Mouse (Mus musculus) left cerebral cortex, postnatal 25 days (tissue): ENCODE data around the gene Egfem1. TPM values are rescaled to one million over a fixed set of nuclear protein-coding genes. Genes with fewer than 3 reads are reported as not detected.

Source experiments
- DNase-seq, 2 experiments: peaks; one replicate each; pipeline ENCODE4 v3.0.0; 2022; ENCODE audit warnings: low spot score in 2 of 2, mixed read lengths in 1 of 2
- intact Hi-C: fragments of 180-260 bp; cut with DNase I; formaldehyde crosslinking; loops from one replicate; pipeline ENCODE4 v1.15.1; 2025
- total RNA-seq, 2 experiments: library from RNA; stranded (reverse); gene quantifications; 2 replicates each; pipeline ENCODE4 v1.2.3; 2021

Gene Egfem1
- total RNA-seq, 2 experiments from 2014 or later = 17.2 to 18.5 TPM

- intact Hi-C loops = no loop called here
These were observed 161.8 kb downstream of the Egfem1 start for GRCm38 (mm10) chr3:29243600-29243999.

GRCm38 (mm10) chr3:29291633-29292032 lies 209.8 kb downstream of the Egfem1 start:
- intact Hi-C loops = no loop called here
- DNase-seq = no peak

More at GRCm38 (mm10) chr3:29243600-29243999, 161.8 kb downstream of the Egfem1 start:
- DNase-seq = no peak

- intact Hi-C loops = no loop called here
- DNase-seq = no peak
These were observed 210.4 kb downstream of the Egfem1 start for GRCm38 (mm10) chr3:29292251-29292650.

GRCm38 (mm10) chr3:29293230-29293629 lies 211.4 kb downstream of the Egfem1 start:
- intact Hi-C loops = no loop called here

GRCm38 (mm10) chr3:29342223-29342791 lies 260.5 kb downstream of the Egfem1 start:
- intact Hi-C loops = no loop called here
- DNase-seq = no peak

More at GRCm38 (mm10) chr3:29293230-29293629, 211.4 kb downstream of the Egfem1 start:
- DNase-seq = no peak

- DNase-seq = peak in 1 of 2 experiments; percentile 14
- intact Hi-C loops = no loop called here
These were observed 264.0 kb downstream of the Egfem1 start for GRCm38 (mm10) chr3:29345805-29346204.

- DNase-seq = no peak
- intact Hi-C loops = no loop called here
These were observed 285.1 kb downstream of the Egfem1 start for GRCm38 (mm10) chr3:29366907-29367306.

GRCm38 (mm10) chr3:29370519-29370918 lies 288.7 kb downstream of the Egfem1 start:
- DNase-seq = peak in 1 of 2 experiments; percentile 19
- intact Hi-C loops = loop anchor here (5.0 kb wide), 1 partner anchor 357 kb away; no protein-coding TSS in a partner anchor

- no peak for DNase-seq
- intact Hi-C loops = no loop called here
These were observed 299.4 kb downstream of the Egfem1 start for GRCm38 (mm10) chr3:29381255-29381654.

- intact Hi-C loops = no loop called here
- peak in 1 of 2 experiments; percentile 69 for DNase-seq
These were observed 317.2 kb downstream of the Egfem1 start for GRCm38 (mm10) chr3:29399064-29399463.

GRCm38 (mm10) chr3:29421634-29422033 lies 339.8 kb downstream of the Egfem1 start:
- intact Hi-C loops = no loop called here
- DNase-seq = no peak

- intact Hi-C loops = no loop called here
- no peak for DNase-seq
These were observed 350.6 kb downstream of the Egfem1 start for GRCm38 (mm10) chr3:29432109-29433091.

- peak in 1 of 2 experiments; percentile 11 for DNase-seq
- intact Hi-C loops = no loop called here
These were observed 361.2 kb downstream of the Egfem1 start for GRCm38 (mm10) chr3:29443024-29443423.

- DNase-seq = no peak
- intact Hi-C loops = no loop called here
These were observed 362.8 kb downstream of the Egfem1 start for GRCm38 (mm10) chr3:29444661-29445060.

GRCm38 (mm10) chr3:29446081-29446480 lies 364.3 kb downstream of the Egfem1 start:
- DNase-seq = no peak
- intact Hi-C loops = no loop called here

GRCm38 (mm10) chr3:29448829-29449406 lies 367.1 kb downstream of the Egfem1 start:
- intact Hi-C loops = no loop called here
- DNase-seq = no peak

- intact Hi-C loops = no loop called here
- no peak for DNase-seq
These were observed 416.4 kb downstream of the Egfem1 start for GRCm38 (mm10) chr3:29498211-29498610.

GRCm38 (mm10) chr3:29499188-29499587 lies 417.4 kb downstream of the Egfem1 start:
- DNase-seq = no peak
- intact Hi-C loops = no loop called here

- DNase-seq = no peak
- intact Hi-C loops = no loop called here
These were observed 443.6 kb downstream of the Egfem1 start for GRCm38 (mm10) chr3:29525298-29525962.

GRCm38 (mm10) chr3:29525963-29526301 lies 444.1 kb downstream of the Egfem1 start:
- intact Hi-C loops = no loop called here
- no peak for DNase-seq
